Mouse (Mus musculus): Measurements from ENCODE around the gene Gm10770.
"Not testable (repeated sequence)": the region's sequence is repeated elsewhere in the genome, so short reads cannot be mapped to it uniquely, and the experiment has no call there.

The Gm10770 gene

DNA sequence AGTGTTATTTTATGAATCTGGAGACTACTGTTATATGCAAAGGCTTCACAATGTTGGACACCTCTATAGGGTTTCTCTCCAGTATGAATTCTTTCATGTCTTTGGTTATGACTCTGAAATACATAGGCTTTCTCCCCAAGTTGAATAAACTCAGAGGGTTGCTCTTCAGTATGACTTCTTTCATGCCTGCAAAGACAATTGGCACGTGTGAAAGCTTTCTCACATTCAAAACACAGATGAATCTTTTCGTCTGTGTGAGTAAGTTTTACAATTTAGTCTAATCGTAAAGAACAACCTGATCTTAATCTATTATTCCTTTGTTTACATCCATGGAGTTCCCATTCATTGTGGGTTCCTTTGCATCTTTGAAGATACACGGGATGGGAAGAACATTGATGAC is at the start of gene Gm10770:
Gene Gm10770, minus strand, starts transcription at position 101 of the 400 bp plus-strand sequence.
- not testable (repeated sequence) for DNase-seq

- not testable (repeated sequence) for DNase-seq
These were observed 43.8 kb upstream of the Gm10770 start for GRCm38 (mm10) chr2:150223263-150223662.

GRCm38 (mm10) chr2:150218363-150218725 is 38.9 kb upstream of the Gm10770 start:
- not testable (repeated sequence) for DNase-seq

GRCm38 (mm10) chr2:150217600-150218362 is 38.3 kb upstream of the Gm10770 start, which contains the start of gene Zfp937:
Gene Zfp937, plus strand, starts transcription at chr2:150218073.
- DNase-seq = peak; percentile 88 to 89

GRCm38 (mm10) chr2:150181570-150181999 is 2.1 kb upstream of the Gm10770 start, which contains the start of gene Gm14139:
Gene Gm14139, plus strand, starts transcription at chr2:150181755.
- DNase-seq = not testable (repeated sequence)

DNA sequence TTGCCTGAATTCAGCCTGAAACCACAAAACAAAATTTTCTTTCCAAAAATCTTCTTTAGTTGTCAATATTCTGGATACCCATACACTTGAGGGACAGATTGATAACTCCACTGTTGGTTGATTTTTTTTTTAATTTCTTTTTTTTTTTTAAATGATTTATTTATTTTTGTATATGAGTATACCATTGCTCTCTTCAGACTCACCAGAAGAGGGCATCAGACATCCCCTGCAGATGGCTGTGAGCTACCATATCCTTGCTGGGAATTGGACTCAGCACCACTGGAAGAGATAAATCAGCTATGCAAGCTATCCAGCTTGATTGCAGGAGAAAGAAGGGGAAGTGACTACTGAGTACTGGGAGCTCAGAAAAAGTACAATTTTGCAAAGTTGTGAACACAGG is 1.6 kb upstream of the Gm10770 start:
- DNase-seq = not testable (repeated sequence)

DNA sequence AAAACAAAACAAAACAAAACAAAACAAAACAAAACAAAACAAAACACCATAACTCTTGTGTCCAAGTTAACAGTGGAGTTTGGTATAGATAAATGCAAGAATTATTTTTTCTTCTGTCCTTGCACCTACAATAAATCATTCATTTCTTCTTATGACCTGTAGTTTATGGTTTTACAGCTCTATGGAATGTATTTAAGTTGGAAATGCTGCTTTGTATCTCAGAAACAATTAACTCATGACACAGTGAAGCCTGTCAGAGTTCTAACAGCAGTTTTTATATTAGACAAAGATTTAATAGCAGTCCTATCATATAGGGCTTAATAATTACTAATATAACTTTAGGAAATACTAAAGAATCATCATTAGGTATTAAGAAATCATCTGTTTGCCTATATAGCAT is 5.6 kb downstream of the Gm10770 start:
- DNase-seq = no peak

DNA sequence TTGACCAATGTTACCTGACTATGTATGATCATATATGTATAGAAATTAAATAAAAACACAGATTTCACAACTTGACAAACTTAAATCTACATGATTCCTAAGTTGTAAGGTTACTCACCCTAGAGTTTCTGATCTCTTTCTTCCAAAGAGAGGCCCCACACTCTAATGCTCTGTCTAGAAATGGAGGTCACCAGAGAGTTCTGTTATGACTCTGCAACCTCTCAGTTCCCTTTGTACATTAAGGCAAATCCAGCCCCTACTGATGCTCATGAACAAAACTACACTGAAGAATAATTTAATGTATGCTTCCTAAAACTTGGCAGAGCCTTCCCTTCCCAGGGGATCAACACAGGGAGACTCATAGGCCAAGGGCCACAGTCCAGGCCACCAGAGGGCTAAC is 12.8 kb downstream of the Gm10770 start:
- DNase-seq = no peak

- peak; percentile 87 to 91 for DNase-seq
These were observed 43.0 kb downstream of the Gm10770 start, which contains the start of gene Zfp120 for GRCm38 (mm10) chr2:150136435-150136897. Gene Zfp120, minus strand, starts transcription at chr2:150136708.

DNA sequence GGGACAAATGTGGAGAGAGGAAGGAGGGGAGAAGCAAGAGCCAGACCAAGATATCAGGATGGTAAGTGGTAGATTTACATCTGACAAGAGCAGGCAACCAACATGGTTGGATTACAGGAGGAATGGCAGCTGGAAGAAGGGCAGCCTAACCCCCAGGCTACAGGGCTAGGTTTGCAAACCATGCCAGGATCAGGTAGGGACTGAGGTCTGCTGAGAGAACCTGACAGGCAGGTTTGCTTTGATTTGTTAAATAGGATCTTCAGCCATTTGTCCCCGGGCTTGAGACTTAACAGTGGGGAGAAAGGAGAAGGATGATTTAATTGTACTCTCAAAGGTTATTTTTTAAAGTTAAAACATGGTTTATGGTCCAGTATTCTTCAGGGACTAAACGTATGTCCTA is 46.7 kb downstream of the Gm10770 start:
- DNase-seq = no peak

- not testable (repeated sequence) for DNase-seq
These were observed 47.5 kb downstream of the Gm10770 start for GRCm38 (mm10) chr2:150132002-150132401.
